Mouse (Mus musculus) cerebellum, postnatal 14 days (tissue): ENCODE results near the gene Hoxc6.

Source experiments
- DNase-seq, 2 experiments: peaks; one replicate each; pipeline ENCODE4 v3.0.0; 2021; ENCODE audit warnings: mixed read lengths in 2 of 2

Hoxc6 gene

DNA sequence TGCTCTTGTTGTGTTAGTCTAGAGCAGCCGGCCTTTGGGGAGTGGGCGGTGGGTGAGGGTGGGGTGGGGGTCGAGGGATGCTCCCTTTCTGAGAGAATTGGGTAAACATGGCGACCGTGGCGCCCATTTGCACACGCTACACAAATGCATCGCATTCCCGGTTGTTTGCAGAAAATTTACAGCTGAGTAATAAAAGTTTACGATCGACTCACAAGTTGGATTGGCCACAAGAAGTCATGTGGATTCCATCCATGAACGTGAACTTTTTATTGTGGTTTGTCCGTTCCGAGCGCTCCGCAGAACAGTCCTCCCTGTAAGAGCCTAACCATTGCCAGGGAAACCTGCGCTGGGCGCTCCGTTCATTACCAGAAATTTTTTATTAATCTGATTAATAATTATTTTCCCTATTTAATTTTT lies at the start of gene Hoxc6:
Hoxc6 (plus strand) TSS at position 319 of the 417 bp plus-strand sequence.
- no peak for DNase-seq

GRCm38 (mm10) chr15:102948842-102949241 lies 49.2 kb upstream of the Hoxc6 start:
- peak; percentile 39 to 50 for DNase-seq

DNA sequence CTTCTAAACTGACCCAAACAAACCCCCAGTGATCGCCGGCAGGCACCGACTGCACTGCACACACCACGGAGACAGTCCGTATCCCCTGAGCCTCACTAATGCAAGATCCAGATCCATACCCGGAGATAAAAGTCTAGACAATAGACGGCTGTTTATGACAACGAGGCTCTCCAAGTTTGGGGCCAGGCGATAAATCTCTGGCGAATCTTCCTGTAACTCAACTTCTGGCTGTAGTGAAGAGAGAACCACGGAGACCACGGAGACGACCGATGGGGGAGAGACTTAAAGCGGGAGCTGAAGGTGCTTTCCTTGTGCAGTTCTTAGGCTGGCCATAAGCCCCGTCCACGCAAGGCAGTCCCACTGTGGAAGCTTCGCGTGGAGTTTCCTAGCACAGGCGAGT lies 48.4 kb upstream of the Hoxc6 start:
- no peak for DNase-seq

- DNase-seq: no peak
Measured at GRCm38 (mm10) chr15:102950877-102951276, 47.2 kb upstream of the Hoxc6 start.

DNA sequence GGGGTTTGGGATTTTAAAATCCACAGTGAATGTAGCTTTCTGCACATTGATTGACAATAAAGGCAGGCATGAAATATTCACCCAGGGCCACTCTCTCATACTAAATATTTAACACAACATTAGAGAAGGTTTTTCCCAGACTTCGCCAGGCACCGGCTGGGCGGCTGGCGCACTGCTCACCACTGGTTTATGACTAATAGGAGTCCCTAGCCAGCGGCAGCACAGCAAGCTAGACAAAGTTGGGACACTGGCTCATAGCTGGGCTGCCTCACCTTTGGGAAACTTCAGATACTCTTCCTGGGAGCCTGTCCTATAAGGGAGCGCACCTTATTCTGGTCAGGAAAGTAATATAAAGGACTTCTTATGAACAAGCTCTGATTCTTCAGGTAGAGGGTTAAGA lies 44.5 kb upstream of the Hoxc6 start:
- no peak for DNase-seq

- no peak for DNase-seq
Measured at GRCm38 (mm10) chr15:102954192-102955006, 43.7 kb upstream of the Hoxc6 start, which contains the start of gene Hoxc11. TSS of gene Hoxc11 (plus strand) at chr15:102954427.

DNA sequence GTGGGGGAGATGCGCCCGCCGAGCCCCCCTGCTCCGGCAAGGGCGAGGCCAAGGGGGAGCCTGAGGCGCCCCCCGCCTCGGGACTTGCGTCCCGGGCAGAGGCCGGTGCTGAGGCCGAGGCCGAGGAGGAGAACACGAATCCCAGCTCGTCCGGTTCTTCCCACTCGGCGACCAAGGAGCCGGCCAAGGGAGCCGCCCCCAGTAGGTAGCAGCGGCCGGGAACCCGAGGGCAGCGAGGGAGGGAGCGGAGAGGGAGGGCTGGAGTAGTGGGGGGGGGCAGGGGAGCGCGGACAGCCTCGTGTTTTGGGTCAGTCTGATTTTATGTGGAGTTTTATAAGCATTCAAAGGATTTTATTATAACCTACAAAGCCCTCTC lies 43.1 kb upstream of the Hoxc6 start:
- no peak for DNase-seq

DNA sequence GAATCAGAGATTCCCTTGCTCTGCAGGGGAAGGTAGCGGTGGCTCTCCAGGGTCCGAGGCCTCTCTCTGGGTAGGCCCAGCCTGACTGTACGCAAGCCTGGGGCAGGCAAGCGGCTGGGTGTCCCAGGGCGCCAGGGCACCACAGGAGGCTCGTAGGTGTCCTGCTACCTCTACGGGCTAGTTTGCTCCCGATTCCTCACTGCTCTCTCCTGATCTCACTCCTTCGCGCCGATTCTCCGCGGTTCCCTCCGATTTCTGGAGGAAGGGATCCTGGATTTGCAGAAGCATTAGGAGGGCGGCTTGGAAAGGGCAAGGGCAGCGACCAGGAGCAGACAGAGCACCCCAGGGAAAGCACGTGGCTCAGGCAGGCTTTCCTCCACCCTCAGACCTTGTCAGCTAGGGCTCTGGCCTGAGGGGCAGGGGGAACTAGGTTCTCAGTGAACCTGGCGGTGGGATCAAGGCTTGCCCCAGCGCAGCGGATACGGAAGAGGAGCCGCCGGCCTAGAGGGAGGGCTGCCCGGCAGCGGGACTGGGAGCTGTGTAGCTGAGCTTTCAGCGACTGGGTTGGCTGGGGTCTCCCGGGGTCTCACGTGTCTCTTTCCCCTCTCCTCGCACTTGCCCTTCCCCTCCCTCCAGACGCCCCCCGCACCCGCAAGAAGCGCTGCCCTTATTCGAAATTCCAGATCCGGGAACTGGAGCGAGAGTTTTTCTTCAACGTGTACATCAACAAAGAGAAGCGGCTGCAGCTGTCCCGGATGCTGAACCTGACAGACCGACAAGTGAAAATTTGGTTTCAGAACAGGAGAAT lies 42.0 kb upstream of the Hoxc6 start:
- no peak for DNase-seq

- no peak for DNase-seq
Measured at GRCm38 (mm10) chr15:102956906-102957305, 41.2 kb upstream of the Hoxc6 start.

GRCm38 (mm10) chr15:102959663-102960191 lies 38.3 kb upstream of the Hoxc6 start:
- no peak for DNase-seq

- DNase-seq: no peak
Measured at GRCm38 (mm10) chr15:102961728-102962127, 36.3 kb upstream of the Hoxc6 start.

DNA sequence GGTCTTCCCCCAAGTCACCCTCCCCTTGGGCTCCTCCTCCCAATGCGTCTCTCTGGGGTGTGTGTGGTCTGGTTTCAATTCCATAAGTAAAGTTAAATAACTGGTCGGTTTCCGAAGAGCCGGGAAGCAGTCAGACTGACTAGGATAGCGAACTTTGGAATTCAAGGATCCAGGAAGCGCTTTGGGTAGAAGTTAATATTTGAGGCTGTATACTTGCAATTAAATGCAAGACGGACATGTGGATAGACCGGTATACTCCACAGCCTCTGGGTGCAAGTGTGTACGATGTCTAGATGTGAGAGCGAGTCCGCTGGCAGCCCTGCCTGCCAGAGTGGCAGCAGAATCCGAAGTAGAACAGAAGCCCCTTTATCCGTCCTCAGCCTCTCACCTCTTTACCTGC lies 35.6 kb upstream of the Hoxc6 start:
- DNase-seq: no peak

GRCm38 (mm10) chr15:102963259-102963658 lies 34.8 kb upstream of the Hoxc6 start:
- no peak for DNase-seq

- no peak for DNase-seq
Measured at GRCm38 (mm10) chr15:102963671-102964640, 34.1 kb upstream of the Hoxc6 start.

DNA sequence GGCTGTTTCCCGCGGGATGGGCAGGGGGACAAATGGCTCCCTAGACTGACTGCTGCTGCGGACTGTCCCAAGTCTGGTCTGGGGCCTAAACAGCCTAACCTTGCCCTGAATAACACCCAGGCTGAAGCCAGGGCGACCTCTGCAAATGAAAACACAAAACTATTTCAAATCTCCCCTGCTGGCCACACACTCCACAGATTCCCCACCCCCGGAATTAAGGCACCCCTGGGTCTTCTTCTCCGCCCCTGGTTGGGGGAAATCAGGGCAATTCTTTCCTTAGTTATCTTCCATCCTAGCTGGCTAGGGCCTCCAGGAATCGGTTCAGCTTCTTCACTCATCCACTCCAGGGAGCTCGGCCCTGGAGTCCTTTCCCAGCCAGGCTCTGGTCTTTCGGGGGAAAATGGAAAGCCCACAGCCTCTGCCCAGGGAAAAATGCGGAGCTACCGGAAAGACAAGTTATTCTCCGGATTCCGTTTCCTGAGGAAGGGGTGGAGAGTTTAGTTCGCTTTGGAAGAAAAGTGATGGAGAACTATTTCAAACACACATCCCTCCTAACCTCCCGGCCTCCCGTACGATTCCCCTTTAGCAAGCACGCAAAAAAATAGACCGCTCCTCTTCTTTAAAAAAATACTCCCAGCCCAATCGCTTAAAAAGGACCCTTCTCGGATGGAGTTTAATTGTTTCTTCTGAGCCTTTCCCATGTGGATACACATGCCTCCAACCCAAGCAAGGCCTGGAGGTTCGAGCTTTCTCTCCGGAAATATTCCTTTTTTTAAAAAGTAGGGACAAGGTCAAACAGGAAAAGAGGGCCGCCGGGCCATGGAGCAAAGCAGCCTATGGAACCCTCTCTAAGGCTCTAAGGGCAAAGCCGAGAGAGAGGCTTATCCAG lies 32.8 kb upstream of the Hoxc6 start:
- no peak for DNase-seq

- peak; percentile 44 to 73 for DNase-seq
Measured at GRCm38 (mm10) chr15:102965892-102966775, 31.9 kb upstream of the Hoxc6 start.

DNA sequence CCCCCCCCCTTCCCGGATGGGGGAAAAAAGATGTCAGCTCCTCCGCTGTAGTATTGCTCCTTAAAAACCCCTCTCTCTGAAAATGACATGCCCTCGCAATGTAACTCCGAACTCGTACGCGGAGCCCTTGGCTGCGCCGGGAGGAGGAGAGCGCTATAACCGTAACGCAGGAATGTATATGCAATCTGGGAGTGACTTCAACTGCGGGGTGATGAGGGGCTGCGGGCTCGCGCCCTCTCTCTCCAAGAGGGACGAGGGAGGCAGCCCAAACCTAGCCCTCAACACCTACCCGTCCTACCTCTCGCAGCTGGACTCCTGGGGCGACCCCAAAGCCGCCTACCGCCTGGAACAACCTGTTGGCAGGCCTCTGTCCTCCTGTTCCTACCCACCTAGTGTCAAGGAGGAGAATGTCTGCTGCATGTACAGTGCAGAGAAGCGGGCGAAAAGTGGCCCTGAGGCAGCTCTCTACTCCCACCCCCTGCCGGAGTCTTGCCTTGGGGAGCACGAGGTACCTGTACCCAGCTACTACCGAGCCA lies 31.2 kb upstream of the Hoxc6 start, which contains the start of gene Hoxc10:
Hoxc10 (plus strand) TSS at position 21 of the 536 bp plus-strand sequence.
- no peak for DNase-seq

DNA sequence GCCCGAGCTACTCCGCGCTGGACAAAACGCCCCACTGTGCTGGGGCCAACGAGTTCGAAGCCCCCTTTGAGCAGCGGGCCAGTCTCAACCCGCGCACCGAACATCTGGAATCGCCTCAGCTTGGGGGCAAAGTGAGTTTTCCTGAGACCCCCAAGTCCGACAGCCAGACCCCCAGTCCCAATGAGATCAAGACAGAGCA lies 30.8 kb upstream of the Hoxc6 start, which contains the start of gene Hoxc5:
Hoxc5 (plus strand) TSS at position 132 of the 199 bp plus-strand sequence.
- DNase-seq: no peak

DNA sequence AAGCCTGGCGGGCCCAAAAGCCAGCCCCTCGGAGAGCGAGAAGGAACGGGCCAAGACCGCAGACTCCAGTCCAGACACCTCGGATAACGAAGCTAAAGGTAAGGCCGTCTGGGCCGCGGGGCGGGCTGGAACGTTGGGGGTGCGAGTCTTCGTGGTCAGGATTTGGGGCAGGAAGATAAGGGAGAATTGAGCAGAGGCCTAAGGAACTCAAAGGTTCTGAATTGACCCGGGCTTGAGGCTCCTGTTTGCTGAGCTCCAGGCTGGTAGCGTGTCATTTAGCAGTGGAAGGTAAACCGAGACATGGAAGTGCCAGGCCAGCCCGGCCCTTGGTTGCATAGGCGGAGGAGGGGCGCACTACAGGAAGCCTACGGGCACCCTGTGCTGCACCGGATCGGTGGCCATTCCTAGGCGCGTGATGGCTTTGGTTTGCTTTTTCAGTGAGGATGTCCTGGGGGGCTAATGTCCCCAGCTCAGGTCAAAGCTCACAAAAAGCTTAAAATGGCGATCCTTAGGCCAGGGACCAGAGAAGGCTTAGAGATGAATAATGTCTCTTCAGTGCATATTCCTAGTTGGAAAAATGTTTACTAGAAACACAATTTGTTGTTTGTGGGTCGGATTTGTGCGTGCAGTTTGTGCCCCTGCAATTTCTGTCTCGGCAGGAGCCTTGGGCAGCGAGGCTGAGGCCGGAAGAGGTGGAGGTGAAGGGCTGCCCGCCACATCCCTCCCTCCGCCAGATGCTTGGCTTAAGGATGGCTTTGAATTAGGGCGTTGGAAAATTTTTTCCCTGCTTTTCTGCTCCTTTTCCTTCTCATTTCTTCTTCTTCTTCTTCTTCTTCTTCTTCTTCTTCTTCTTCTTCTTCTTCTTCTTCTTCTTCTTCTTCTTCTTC lies 30.3 kb upstream of the Hoxc6 start:
- no peak for DNase-seq
